Mouse (Mus musculus): ENCODE results near the gene Slc7a1. TPM values are rescaled to one million over a fixed set of nuclear protein-coding genes. Genes with fewer than 3 reads are reported as not detected.
"Not testable (repeated sequence)": the region's sequence is repeated elsewhere in the genome, so short reads cannot be mapped to it uniquely, and the experiment has no call there.

Slc7a1 gene
- polyA plus RNA-seq, 1 experiment from 2014 or later = 32.4 TPM

- peaks cover 3% of the 10 kb centered on the region; the same call in 1 of the 2 replicates for H3K36me3 ChIP-seq
- no peaks in the 10 kb centered on the region for H3K27me3 ChIP-seq
- H3K4me3 ChIP-seq = no peak overlapping the region
- 90% methylated on average over 5 of the region's 5 CpGs for WGBS
- H3K4me1 ChIP-seq = peaks cover 9% of the 10 kb centered on the region
- H3K27ac ChIP-seq (replicated peaks) = no peak overlapping the region
- no peak for ATAC-seq (replicated peaks)
- H3K9me3 ChIP-seq = no peaks in the 10 kb centered on the region
- H3K4me2 ChIP-seq (replicated peaks) = no peak overlapping the region
- no peak overlapping the region for H3K9ac ChIP-seq (replicated peaks)
These were observed 60.6 kb downstream of the Slc7a1 start for GRCm38 (mm10) chr5:148339126-148339525.

DNA sequence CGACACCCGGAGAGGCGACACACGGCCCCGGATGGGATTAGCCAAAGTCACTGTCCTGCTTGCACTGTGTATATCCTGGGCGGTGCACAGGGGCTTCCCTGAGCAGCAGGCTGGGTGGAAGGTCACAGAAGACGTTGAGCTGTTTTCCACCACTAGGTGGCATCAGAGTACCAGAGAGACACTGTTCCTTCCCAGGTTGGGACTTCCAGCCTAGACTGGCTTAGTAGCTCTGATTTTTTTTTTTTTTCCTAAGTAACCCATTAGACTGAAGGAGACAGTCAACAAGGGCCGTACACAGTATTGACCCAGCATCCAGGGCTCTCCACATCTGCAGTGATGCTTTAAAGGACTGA lies 67.1 kb downstream of the Slc7a1 start:
- Histone ChIP-seq H3K27ac (replicated peaks) (no peak overlapping the region), H3K36me3 (peaks cover 8% of the 10 kb centered on the region; the same call in 1 of the 2 replicates), H3K4me2 (replicated peaks) (no peak overlapping the region), H3K4me1 (no peaks in the 10 kb centered on the region), H3K4me3 (no peak overlapping the region), H3K9me3 (no peaks in the 10 kb centered on the region), H3K27me3 (no peaks in the 10 kb centered on the region), H3K9ac (replicated peaks) (no peak overlapping the region)
- WGBS = 27% methylated on average over 8 of the region's 8 CpGs
- ATAC-seq (replicated peaks) = peak; percentile 77

- Histone ChIP-seq H3K27ac (replicated peaks) (no peak overlapping the region), H3K4me2 (replicated peaks) (no peak overlapping the region), H3K36me3 (peaks cover 8% of the 10 kb centered on the region; the same call in 1 of the 2 replicates), H3K4me3 (no peak overlapping the region), H3K4me1 (no peaks in the 10 kb centered on the region), H3K9me3 (no peaks in the 10 kb centered on the region), H3K9ac (replicated peaks) (no peak overlapping the region), H3K27me3 (no peaks in the 10 kb centered on the region)
- peak; percentile 34 for ATAC-seq (replicated peaks)
- WGBS = 81% methylated on average over 18 of the region's 18 CpGs
These were observed 67.6 kb downstream of the Slc7a1 start for GRCm38 (mm10) chr5:148331926-148332621.

DNA sequence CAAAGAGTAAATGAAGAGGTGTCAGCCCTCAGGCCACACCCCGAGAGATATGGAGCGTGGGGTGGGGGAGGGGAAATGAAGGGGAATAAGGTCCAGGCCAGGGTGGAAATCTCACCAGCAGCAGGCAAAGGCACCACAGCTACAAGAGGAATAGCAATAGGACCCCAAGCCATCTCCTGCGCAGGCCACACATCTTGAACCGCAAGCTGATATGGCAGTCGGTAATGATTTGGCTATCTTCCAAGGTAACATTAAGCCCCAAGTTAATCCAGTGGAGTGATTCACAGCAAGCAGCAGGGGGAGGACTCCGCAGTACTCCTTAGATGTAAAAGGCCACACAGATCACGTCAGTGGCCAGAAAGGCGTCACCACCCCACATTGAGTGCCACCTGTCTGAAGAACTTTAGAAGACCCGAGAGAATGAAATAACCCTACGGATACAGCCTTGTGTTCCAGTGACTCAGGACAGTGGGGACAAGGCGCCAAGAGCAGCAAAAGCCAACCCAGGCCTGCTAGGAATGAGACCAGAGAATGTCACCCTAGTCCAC lies 68.4 kb downstream of the Slc7a1 start:
- Histone ChIP-seq H3K4me1 (no peaks in the 10 kb centered on the region), H3K4me2 (replicated peaks) (no peak overlapping the region), H3K4me3 (no peak overlapping the region), H3K27ac (replicated peaks) (no peak overlapping the region), H3K27me3 (no peaks in the 10 kb centered on the region), H3K9me3 (no peaks in the 10 kb centered on the region), H3K9ac (replicated peaks) (no peak overlapping the region), H3K36me3 (peaks cover 8% of the 10 kb centered on the region; the same call in 1 of the 2 replicates)
- 66% methylated on average over 11 of the region's 11 CpGs for WGBS
- ATAC-seq (replicated peaks) = no peak

GRCm38 (mm10) chr5:148328982-148329381 lies 70.7 kb downstream of the Slc7a1 start:
- Histone ChIP-seq H3K4me3 (no peak overlapping the region), H3K9me3 (no peaks in the 10 kb centered on the region), H3K27ac (replicated peaks) (no peak overlapping the region), H3K4me2 (replicated peaks) (no peak overlapping the region), H3K9ac (replicated peaks) (no peak overlapping the region), H3K4me1 (no peaks in the 10 kb centered on the region), H3K36me3 (0 out of 2 replicates have a peak, but pooled peaks cover 5% of the 10 kb centered on the region), H3K27me3 (no peaks in the 10 kb centered on the region)
- 95% methylated on average over 3 of the region's 3 CpGs for WGBS
- no peak for ATAC-seq (replicated peaks)

DNA sequence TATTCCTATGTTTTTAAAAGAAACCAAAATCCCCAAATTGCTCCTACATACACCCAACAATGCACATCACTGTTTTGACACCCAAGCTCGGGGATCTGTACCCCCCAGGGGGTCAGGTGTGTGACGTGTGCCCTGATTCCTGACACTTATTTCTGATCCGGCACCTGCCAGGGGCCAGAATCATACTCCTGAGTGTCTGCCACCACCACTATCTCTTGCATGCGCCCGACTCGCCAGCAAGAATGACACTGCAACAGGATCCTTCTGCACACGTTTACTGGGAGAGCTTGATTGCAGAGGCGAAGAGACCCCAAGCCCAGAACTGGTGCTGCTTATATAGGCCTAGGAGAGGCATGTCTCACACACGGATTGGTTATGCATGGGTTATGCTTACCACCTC lies 73.4 kb downstream of the Slc7a1 start:
- not testable (repeated sequence) for H3K27ac ChIP-seq (replicated peaks); H3K9me3 ChIP-seq; H3K4me2 ChIP-seq (replicated peaks); H3K4me1 ChIP-seq; H3K4me3 ChIP-seq; ATAC-seq (replicated peaks); H3K9ac ChIP-seq (replicated peaks); H3K27me3 ChIP-seq; H3K36me3 ChIP-seq
- WGBS = 93% methylated on average over 9 of the region's 9 CpGs

DNA sequence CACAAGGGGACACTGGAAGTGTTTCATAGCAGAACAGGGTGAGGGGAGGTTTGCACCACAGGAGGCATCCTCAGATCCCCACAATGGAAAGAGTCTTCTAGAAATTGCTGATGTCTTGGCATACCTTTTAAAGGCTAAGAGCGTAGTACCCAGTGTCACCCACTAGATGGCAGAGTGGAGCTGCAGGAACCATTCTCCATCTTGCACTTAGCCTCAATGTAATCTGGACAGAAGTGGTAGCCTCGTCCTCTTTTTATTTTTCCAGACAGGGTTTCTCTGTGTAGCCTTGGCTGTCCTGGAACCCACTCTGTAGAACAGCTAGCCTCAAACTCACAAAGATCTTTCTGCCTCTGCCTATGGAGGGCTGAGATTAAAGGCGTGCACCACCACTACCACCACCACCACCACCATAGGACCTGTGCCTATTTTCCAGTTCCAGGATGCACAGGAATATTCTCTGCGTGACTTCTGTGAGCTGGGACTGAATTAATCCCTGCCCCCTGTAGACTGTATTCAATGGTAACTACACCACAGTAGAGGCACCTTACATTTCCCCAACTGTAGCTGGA lies 74.3 kb downstream of the Slc7a1 start:
- 51% methylated on average over 4 of the region's 4 CpGs for WGBS
- H3K9me3 ChIP-seq = no peaks in the 10 kb centered on the region
- no peak overlapping the region for H3K4me2 ChIP-seq (replicated peaks)
- H3K4me1 ChIP-seq = no peaks in the 10 kb centered on the region
- H3K4me3 ChIP-seq = no peak overlapping the region
- H3K27ac ChIP-seq (replicated peaks) = no peak overlapping the region
- no peak overlapping the region for H3K9ac ChIP-seq (replicated peaks)
- no peaks in the 10 kb centered on the region for H3K27me3 ChIP-seq
- no peaks in the 10 kb centered on the region for H3K36me3 ChIP-seq
- peak; percentile 43; the same call in 1 of the 2 replicates for ATAC-seq (replicated peaks)

DNA sequence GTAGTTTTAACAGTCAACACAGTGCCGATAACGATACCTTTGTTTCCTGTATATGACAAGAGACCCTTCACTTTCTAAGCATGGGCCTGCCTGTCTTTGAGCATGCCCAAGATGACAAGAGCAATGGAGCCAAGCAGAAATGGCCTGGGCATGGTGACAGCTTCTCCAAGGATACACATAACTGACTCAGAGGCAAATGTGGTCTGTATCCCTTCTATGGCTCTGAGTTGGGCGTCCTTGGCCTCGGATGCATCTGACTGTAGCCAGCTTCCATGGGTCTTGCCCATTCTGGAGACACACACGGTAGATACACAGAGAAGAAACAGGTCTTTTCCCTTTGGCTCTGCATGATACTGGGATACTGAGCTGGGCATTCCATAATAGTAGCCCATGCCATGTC lies 84.8 kb downstream of the Slc7a1 start:
- Histone ChIP-seq H3K9ac (replicated peaks) (no peak overlapping the region), H3K4me3 (no peak overlapping the region), H3K36me3 (no peaks in the 10 kb centered on the region), H3K27me3 (no peaks in the 10 kb centered on the region), H3K4me1 (no peaks in the 10 kb centered on the region), H3K4me2 (replicated peaks) (no peak overlapping the region), H3K27ac (replicated peaks) (no peak overlapping the region), H3K9me3 (no peaks in the 10 kb centered on the region)
- ATAC-seq (replicated peaks) = no peak
- WGBS = 95% methylated on average over 5 of the region's 5 CpGs

- Histone ChIP-seq H3K4me2 (replicated peaks) (no peak overlapping the region), H3K9me3 (no peaks in the 10 kb centered on the region), H3K27me3 (no peaks in the 10 kb centered on the region), H3K4me1 (no peaks in the 10 kb centered on the region), H3K4me3 (no peak overlapping the region), H3K9ac (replicated peaks) (no peak overlapping the region), H3K27ac (replicated peaks) (no peak overlapping the region), H3K36me3 (no peaks in the 10 kb centered on the region)
- no peak for ATAC-seq (replicated peaks)
- 65% methylated on average over 2 of the region's 2 CpGs for WGBS
These were observed 87.3 kb downstream of the Slc7a1 start for GRCm38 (mm10) chr5:148312443-148312842.

DNA sequence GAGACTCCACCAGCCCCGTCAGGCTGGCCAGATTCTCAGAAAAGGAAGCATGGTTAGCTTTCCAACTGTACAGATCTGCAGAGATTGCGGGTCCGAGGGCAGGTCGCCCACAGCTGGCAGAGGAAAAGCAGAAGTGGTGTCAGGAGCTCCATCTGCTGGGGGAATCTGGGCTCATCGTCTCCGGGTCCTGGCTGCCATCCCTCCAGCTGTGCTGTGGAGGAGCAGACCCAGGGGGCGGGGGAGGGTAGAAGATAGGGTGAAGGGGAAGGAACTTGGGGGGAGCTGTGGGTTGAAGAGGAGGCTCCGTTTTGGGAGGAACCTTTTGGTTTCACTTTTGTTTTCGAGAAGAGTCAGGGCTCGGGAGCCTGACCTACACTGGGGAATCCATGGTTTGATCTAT lies 88.9 kb downstream of the Slc7a1 start:
- Histone ChIP-seq H3K4me3 (no peak overlapping the region), H3K9ac (replicated peaks) (no peak overlapping the region), H3K4me2 (replicated peaks) (no peak overlapping the region), H3K36me3 (no peaks in the 10 kb centered on the region), H3K4me1 (no peaks in the 10 kb centered on the region), H3K27me3 (no peaks in the 10 kb centered on the region), H3K9me3 (no peaks in the 10 kb centered on the region), H3K27ac (replicated peaks) (no peak overlapping the region)
- ATAC-seq (replicated peaks) = no peak
- 79% methylated on average over 10 of the region's 10 CpGs for WGBS

DNA sequence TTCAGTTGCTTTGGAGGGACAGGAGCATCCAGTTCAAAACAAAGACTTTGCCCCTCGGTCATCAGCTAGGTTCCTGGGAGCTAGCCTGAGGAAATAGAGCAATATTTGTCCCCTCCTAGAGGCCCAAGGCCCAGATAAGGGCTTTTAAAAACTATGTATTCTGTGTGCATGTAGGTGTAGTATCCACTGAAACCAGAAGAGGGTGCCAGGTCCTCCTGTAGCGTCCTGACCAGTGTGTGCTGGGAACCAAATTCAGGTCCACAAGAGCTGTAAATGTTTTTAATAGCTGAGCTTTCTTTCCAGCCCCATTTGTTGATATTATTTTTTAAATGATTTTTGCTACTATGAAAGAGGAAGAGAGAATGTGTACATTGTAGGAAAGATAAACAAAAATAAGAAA lies 95.6 kb downstream of the Slc7a1 start:
- Histone ChIP-seq H3K4me2 (replicated peaks) (no peak overlapping the region), H3K27ac (replicated peaks) (no peak overlapping the region), H3K4me1 (no peaks in the 10 kb centered on the region), H3K36me3 (no peaks in the 10 kb centered on the region), H3K9ac (replicated peaks) (no peak overlapping the region), H3K9me3 (no peaks in the 10 kb centered on the region), H3K27me3 (no peaks in the 10 kb centered on the region), H3K4me3 (no peak overlapping the region)
- no peak for ATAC-seq (replicated peaks)
- 87% methylated on average over 2 of the region's 2 CpGs for WGBS

- Histone ChIP-seq H3K36me3 (no peaks in the 10 kb centered on the region), H3K4me1 (no peaks in the 10 kb centered on the region), H3K4me2 (replicated peaks) (no peak overlapping the region), H3K9me3 (no peaks in the 10 kb centered on the region), H3K27me3 (no peaks in the 10 kb centered on the region), H3K27ac (replicated peaks) (no peak overlapping the region), H3K4me3 (peak overlapping the region; percentile 8; the same call in 1 of the 2 replicates), H3K9ac (replicated peaks) (no peak overlapping the region)
- no peak for ATAC-seq (replicated peaks)
- 83% methylated on average over 11 of the region's 11 CpGs for WGBS
These were observed 96.7 kb downstream of the Slc7a1 start for GRCm38 (mm10) chr5:148302968-148303367.
